Comparison of ENCODE assay signal across 8 mouse cellular contexts in genomic region chr17:68177835-68178234, GRCm38 (mm10).
A peak's percentile ranks its signal among the peaks of the same experiment; 100 is the strongest.
DNase-seq lines count a peak whose midpoint lies in the region; ATAC-seq and TF ChIP-seq lines count a peak whose summit lies in the region.

No protein-coding gene starts in this region.

- ATAC-seq in monocyte, adult 5-6 weeks (replicated peaks; ENCODE audit: insufficient number of reproducible peaks, low FRiP score, low TSS enrichment, poor library complexity, severe bottlenecking): no peak

- peak; percentile 51 to 74 for DNase-seq in heart, postnatal 10 days
- DNase-seq in heart, postnatal 25 days (ENCODE audit: low spot score): no peak
- DNase-seq in adrenal gland, adult (ENCODE audit: inconsistent age in 2 of 2, low spot score in 1 of 2): peak; percentile 74 to 91
- peak; percentile 9 to 18 for DNase-seq in gastrocnemius, postnatal 36 days
- DNase-seq in left cerebral cortex, postnatal 4 days: peak; percentile 69
- peak; percentile 51 for DNase-seq in right cerebral cortex, postnatal 14 days

- peak; percentile 39 for TF ChIP-seq CTCF in E14TG2a.4 (conservative IDR thresholded peaks at IDR 0.05; ENCODE audit: low read length)

- intact Hi-C loops in heart, postnatal 10 days (cut with DNase I): loop anchor here (1.0 to 2.0 kb wide), 2 partner anchors 674 to 927 kb away; no protein-coding TSS in a partner anchor
- intact Hi-C loops in heart, postnatal 25 days (cut with DNase I): loop anchor here (2.0 to 5.0 kb wide), 2 partner anchors 674 to 929 kb away; no protein-coding TSS in a partner anchor
- intact Hi-C loops in gastrocnemius, postnatal 36 days (cut with DNase I): loop anchor here (5.0 kb wide), 2 partner anchors 664 to 929 kb away; no protein-coding TSS in a partner anchor
- intact Hi-C loops in left cerebral cortex, postnatal 4 days (cut with DNase I): loop anchor here (5.0 to 10.0 kb wide), 2 partner anchors 674 to 927 kb away; no protein-coding TSS in a partner anchor

- H3K4me3 ChIP-seq in E14TG2a.4 (replicated peaks; ENCODE audit: low read length): no peak overlapping the region

- no peaks in the 10 kb centered on the region for H3K36me3 ChIP-seq in E14TG2a.4 (ENCODE audit: insufficient read depth, low read length)

- no peaks in the 10 kb centered on the region for H3K27me3 ChIP-seq in E14TG2a.4 (ENCODE audit: insufficient read depth, low read length)

- H3K9me3 ChIP-seq in E14TG2a.4 (ENCODE audit: low read length): 0 out of 2 replicates have a peak, but pooled peaks cover 5% of the 10 kb centered on the region

- no peaks in the 10 kb centered on the region for H3K4me1 ChIP-seq in E14TG2a.4 (replicated peaks; ENCODE audit: low read depth, low read length)
